Mouse (Mus musculus): ENCODE measurements at regions not wholly inside any gene's neighbourhood (a gene's known extent, or its start where the extent isn't known, plus 50 kb on each side); places are given as distances from the start of the nearest gene placed in this dataset.

DNA sequence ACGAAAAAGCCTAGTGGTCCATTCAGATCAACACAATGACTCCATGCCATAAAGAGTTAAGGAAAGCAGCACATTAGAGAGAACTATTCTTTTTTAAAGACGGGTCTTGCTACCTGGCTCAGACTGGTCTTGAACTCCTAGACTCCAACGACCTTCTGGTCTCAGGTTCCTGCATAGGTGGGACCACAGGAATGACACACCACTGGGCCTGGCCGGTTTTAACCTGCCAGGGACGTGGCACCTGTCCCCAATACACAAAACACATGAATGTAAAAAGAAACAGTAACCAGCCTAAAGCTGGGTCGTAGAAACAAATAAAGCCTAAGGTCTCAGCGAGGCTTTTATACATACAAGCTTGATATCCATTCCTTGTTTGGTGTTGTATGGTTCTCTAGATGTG lies 67.9 kb downstream of the Hes1 start:
- DNase-seq (ENCODE audit: low spot score) (no peak), ATAC-seq (replicated peaks; ENCODE audit: low FRiP score) (no peak)
- WGBS: 77% methylated on average over 7 of the region's 7 CpGs
- no peaks in the 10 kb centered on the region for H3K9me3 ChIP-seq (ENCODE audit: control insufficient read depth, low read length)
- H3K36me3 ChIP-seq (ENCODE audit: control insufficient read depth, insufficient read depth, low read length): no peaks in the 10 kb centered on the region
- H3K27me3 ChIP-seq (ENCODE audit: control insufficient read depth, insufficient read depth, low read length): peaks cover 75% of the 10 kb centered on the region
- no peak overlapping the region for H3K9ac ChIP-seq (ENCODE audit: low read length)
- H3K27ac ChIP-seq (ENCODE audit: low read depth, low read length): no peak overlapping the region
- no peak overlapping the region for H3K4me2 ChIP-seq (ENCODE audit: low read depth, low read length, severe bottlenecking)
- H3K4me3 ChIP-seq (ENCODE audit: low read depth, low read length): no peak overlapping the region
- H3K4me1 ChIP-seq (replicated peaks; ENCODE audit: control insufficient read depth, insufficient read depth, low read length): peaks cover 6% of the 10 kb centered on the region

DNA sequence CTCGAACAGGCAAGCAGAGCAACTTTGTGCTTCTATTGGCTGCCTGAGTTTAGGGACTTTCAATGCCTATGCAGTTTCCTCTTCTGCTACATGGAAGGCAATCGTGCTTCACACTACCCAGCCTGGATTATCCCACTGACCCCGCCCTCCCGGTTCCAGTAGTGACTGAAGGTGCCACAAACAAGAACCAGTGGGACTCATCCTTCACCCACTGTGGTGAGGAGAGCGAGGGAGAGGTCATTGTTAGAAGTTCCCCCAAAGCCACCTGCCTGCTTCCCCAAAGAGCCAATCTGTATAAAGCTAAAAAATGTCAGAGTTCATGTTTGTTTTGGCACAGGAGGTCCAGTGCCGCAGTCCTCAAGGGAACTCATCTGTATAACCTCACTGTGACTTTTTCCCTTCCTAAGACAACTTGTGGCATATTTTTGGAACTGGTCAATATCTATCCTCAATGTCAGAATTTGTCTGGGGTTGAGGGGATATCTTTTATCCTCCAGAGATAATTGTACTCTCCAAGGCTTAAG lies 70.5 kb downstream of the Hes1 start:
- ATAC-seq (replicated peaks; ENCODE audit: low FRiP score) (no peak), DNase-seq (ENCODE audit: low spot score) (no peak)
- Histone ChIP-seq H3K36me3 (ENCODE audit: control insufficient read depth, insufficient read depth, low read length) (no peaks in the 10 kb centered on the region), H3K27me3 (ENCODE audit: control insufficient read depth, insufficient read depth, low read length) (peaks cover 61% of the 10 kb centered on the region), H3K9ac (ENCODE audit: low read length) (no peak overlapping the region), H3K4me2 (ENCODE audit: low read depth, low read length, severe bottlenecking) (no peak overlapping the region), H3K4me1 (replicated peaks; ENCODE audit: control insufficient read depth, insufficient read depth, low read length) (peaks cover 6% of the 10 kb centered on the region), H3K27ac (ENCODE audit: low read depth, low read length) (no peak overlapping the region), H3K9me3 (ENCODE audit: control insufficient read depth, low read length) (no peaks in the 10 kb centered on the region), H3K4me3 (ENCODE audit: low read depth, low read length) (no peak overlapping the region)
- WGBS: 59% methylated on average over 6 of the region's 6 CpGs

- Histone ChIP-seq H3K27ac (ENCODE audit: low read depth, low read length) (no peak overlapping the region), H3K9me3 (ENCODE audit: control insufficient read depth, low read length) (no peaks in the 10 kb centered on the region), H3K4me1 (replicated peaks; ENCODE audit: control insufficient read depth, insufficient read depth, low read length) (no peaks in the 10 kb centered on the region), H3K27me3 (ENCODE audit: control insufficient read depth, insufficient read depth, low read length) (peaks cover 43% of the 10 kb centered on the region), H3K4me2 (ENCODE audit: low read depth, low read length, severe bottlenecking) (no peak overlapping the region), H3K9ac (ENCODE audit: low read length) (no peak overlapping the region), H3K4me3 (ENCODE audit: low read depth, low read length) (no peak overlapping the region), H3K36me3 (ENCODE audit: control insufficient read depth, insufficient read depth, low read length) (no peaks in the 10 kb centered on the region)
- WGBS: 92% methylated on average over 5 of the region's 5 CpGs
- DNase-seq (ENCODE audit: low spot score): no peak
- no peak for ATAC-seq (replicated peaks; ENCODE audit: low FRiP score)
Observed at GRCm38 (mm10) chr16:30136849-30137248, 72.7 kb downstream of the Hes1 start.

GRCm38 (mm10) chr16:30137812-30138211 lies 73.6 kb downstream of the Hes1 start:
- no peak overlapping the region for H3K4me2 ChIP-seq (ENCODE audit: low read depth, low read length, severe bottlenecking)
- no peak overlapping the region for H3K4me3 ChIP-seq (ENCODE audit: low read depth, low read length)
- peaks cover 33% of the 10 kb centered on the region for H3K27me3 ChIP-seq (ENCODE audit: control insufficient read depth, insufficient read depth, low read length)
- ATAC-seq (replicated peaks; ENCODE audit: low FRiP score): no peak
- DNase-seq (ENCODE audit: low spot score): no peak
- no peak overlapping the region for H3K9ac ChIP-seq (ENCODE audit: low read length)
- no peaks in the 10 kb centered on the region for H3K36me3 ChIP-seq (ENCODE audit: control insufficient read depth, insufficient read depth, low read length)
- no peaks in the 10 kb centered on the region for H3K4me1 ChIP-seq (replicated peaks; ENCODE audit: control insufficient read depth, insufficient read depth, low read length)
- H3K27ac ChIP-seq (ENCODE audit: low read depth, low read length): no peak overlapping the region
- 88% methylated on average over 1 of the region's 1 CpGs for WGBS
- H3K9me3 ChIP-seq (ENCODE audit: control insufficient read depth, low read length): no peaks in the 10 kb centered on the region

GRCm38 (mm10) chr16:30144818-30145464 lies 80.8 kb downstream of the Hes1 start:
- Histone ChIP-seq H3K9me3 (ENCODE audit: control insufficient read depth, low read length) (no peaks in the 10 kb centered on the region), H3K9ac (ENCODE audit: low read length) (no peak overlapping the region), H3K36me3 (ENCODE audit: control insufficient read depth, insufficient read depth, low read length) (no peaks in the 10 kb centered on the region), H3K4me2 (ENCODE audit: low read depth, low read length, severe bottlenecking) (peak overlapping the region; percentile 31; the same call in 1 of the 2 replicates), H3K4me3 (ENCODE audit: low read depth, low read length) (no peak overlapping the region), H3K4me1 (replicated peaks; ENCODE audit: control insufficient read depth, insufficient read depth, low read length) (peaks cover 4% of the 10 kb centered on the region), H3K27me3 (ENCODE audit: control insufficient read depth, insufficient read depth, low read length) (peaks cover 17% of the 10 kb centered on the region), H3K27ac (ENCODE audit: low read depth, low read length) (no peak overlapping the region)
- no peak for DNase-seq (ENCODE audit: low spot score)
- ATAC-seq (replicated peaks; ENCODE audit: low FRiP score): no peak
- WGBS: 18% methylated on average over 13 of the region's 13 CpGs

- Histone ChIP-seq H3K4me2 (ENCODE audit: low read depth, low read length, severe bottlenecking) (peak overlapping the region; percentile 31; the same call in 1 of the 2 replicates), H3K9ac (ENCODE audit: low read length) (0 out of 2 replicates have a peak overlapping the region, but pooled peaks have one; percentile 14), H3K27ac (ENCODE audit: low read depth, low read length) (no peak overlapping the region), H3K4me1 (replicated peaks; ENCODE audit: control insufficient read depth, insufficient read depth, low read length) (peaks cover 4% of the 10 kb centered on the region), H3K27me3 (ENCODE audit: control insufficient read depth, insufficient read depth, low read length) (peaks cover 17% of the 10 kb centered on the region), H3K9me3 (ENCODE audit: control insufficient read depth, low read length) (no peaks in the 10 kb centered on the region), H3K36me3 (ENCODE audit: control insufficient read depth, insufficient read depth, low read length) (no peaks in the 10 kb centered on the region), H3K4me3 (ENCODE audit: low read depth, low read length) (no peak overlapping the region)
- DNase-seq (ENCODE audit: low spot score) (peak; percentile 72), ATAC-seq (replicated peaks; ENCODE audit: low FRiP score) (0 out of 2 replicates have a peak, but pooled peaks have one; percentile 70)
- 11% methylated on average over 16 of the region's 16 CpGs for WGBS
Observed at GRCm38 (mm10) chr16:30145465-30146207, 81.5 kb downstream of the Hes1 start.

DNA sequence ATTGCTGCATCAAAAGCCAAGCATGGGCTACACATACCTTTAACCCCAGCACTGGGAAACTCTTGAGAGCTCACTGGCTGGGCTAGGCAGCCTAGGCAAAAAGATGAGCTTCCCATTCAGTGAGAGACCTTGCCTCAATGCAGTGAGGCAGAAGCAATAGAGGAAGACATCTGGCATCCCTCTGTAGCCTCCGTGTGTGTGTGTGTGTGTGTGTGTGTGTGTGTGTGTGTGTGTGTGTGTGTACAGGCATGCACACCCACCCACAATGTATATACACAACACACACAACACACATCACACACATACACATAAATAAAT lies 82.0 kb downstream of the Hes1 start:
- Histone ChIP-seq H3K27me3 (ENCODE audit: control insufficient read depth, insufficient read depth, low read length) (peaks cover 17% of the 10 kb centered on the region), H3K36me3 (ENCODE audit: control insufficient read depth, insufficient read depth, low read length) (no peaks in the 10 kb centered on the region), H3K4me2 (ENCODE audit: low read depth, low read length, severe bottlenecking) (no peak overlapping the region), H3K27ac (ENCODE audit: low read depth, low read length) (no peak overlapping the region), H3K4me3 (ENCODE audit: low read depth, low read length) (no peak overlapping the region), H3K9ac (ENCODE audit: low read length) (no peak overlapping the region), H3K9me3 (ENCODE audit: control insufficient read depth, low read length) (no peaks in the 10 kb centered on the region), H3K4me1 (replicated peaks; ENCODE audit: control insufficient read depth, insufficient read depth, low read length) (peaks cover 4% of the 10 kb centered on the region)
- 0 out of 2 replicates have a peak, but pooled peaks have one; percentile 24 for ATAC-seq (replicated peaks; ENCODE audit: low FRiP score)
- no peak for DNase-seq (ENCODE audit: low spot score)
- 62% methylated on average over 1 of the region's 1 CpGs for WGBS

- Histone ChIP-seq H3K27ac (ENCODE audit: low read depth, low read length) (no peak overlapping the region), H3K4me1 (replicated peaks; ENCODE audit: control insufficient read depth, insufficient read depth, low read length) (peaks cover 4% of the 10 kb centered on the region), H3K4me3 (ENCODE audit: low read depth, low read length) (no peak overlapping the region), H3K9me3 (ENCODE audit: control insufficient read depth, low read length) (no peaks in the 10 kb centered on the region), H3K27me3 (ENCODE audit: control insufficient read depth, insufficient read depth, low read length) (peaks cover 17% of the 10 kb centered on the region), H3K36me3 (ENCODE audit: control insufficient read depth, insufficient read depth, low read length) (no peaks in the 10 kb centered on the region), H3K9ac (ENCODE audit: low read length) (no peak overlapping the region), H3K4me2 (ENCODE audit: low read depth, low read length, severe bottlenecking) (no peak overlapping the region)
- WGBS: 84% methylated on average over 4 of the region's 4 CpGs
- no peak for ATAC-seq (replicated peaks; ENCODE audit: low FRiP score)
- DNase-seq (ENCODE audit: low spot score): no peak
Observed at GRCm38 (mm10) chr16:30147296-30147695, 83.1 kb downstream of the Hes1 start.

Data from forebrain, embryonic 11.5 days (tissue).